Comparison of ENCODE assay signal across 8 mouse cellular contexts in genomic region chr11:58982471-58983097, GRCm38 (mm10). TPM values are rescaled to one million over a fixed set of nuclear protein-coding genes. Genes with fewer than 3 reads are reported as not detected.
DNase-seq lines count a peak whose midpoint lies in the region; ATAC-seq and TF ChIP-seq lines count a peak whose summit lies in the region.
"Had no signal": no experiment of that assay in that cellular context is flagged by ENCODE, and none has a peak within 500 bp of the region (broad histone marks: within the 10 kb centered on the region; RNA-seq: fewer than 3 reads in every experiment).

No protein-coding gene starts in this region.

- no peak for TF ChIP-seq CTCF in left cerebral cortex, adult 2 months (IDR thresholded peaks at IDR 0.05)
- TF ChIP-seq CTCF in kidney, adult 2 months (conservative IDR thresholded peaks at IDR 0.05; ENCODE audit: insufficient read depth, insufficient read length, low read depth, low read length) = no peak

- H3K4me3 ChIP-seq in left cerebral cortex, adult 2 months = no peak overlapping the region
- H3K4me3 ChIP-seq in kidney, adult 2 months (ENCODE audit: insufficient read depth, low read depth, low read length) = no peak overlapping the region

- peak overlapping the region; percentile 50; the same call in 1 of the 2 replicates for H3K27ac ChIP-seq in left cerebral cortex, adult 2 months
- H3K27ac ChIP-seq in kidney, adult 2 months (ENCODE audit: insufficient read depth, low read depth, low read length) = no peak overlapping the region

- H3K36me3 ChIP-seq in kidney, adult 2 months (ENCODE audit: control insufficient read depth, insufficient read depth, low read length) = no peaks in the 10 kb centered on the region; the same call in 1 of the 2 replicates

- peak; percentile 50 for ATAC-seq in common myeloid progenitor, adult 5-6 weeks (replicated peaks; ENCODE audit: low read depth, poor library complexity, severe bottlenecking)
- peak; percentile 43 for ATAC-seq in megakaryocyte progenitor cell, adult 5-6 weeks (replicated peaks; ENCODE audit: poor library complexity)
- ATAC-seq: Patski had no signal

- intact Hi-C loops in left cerebral cortex, adult 2 months (cut with DNase I) = no loop called here
- intact Hi-C loops in left cerebral cortex, postnatal 4 days (cut with DNase I) = no loop called here

- TF ChIP-seq POLR2A in kidney, adult 2 months (IDR thresholded peaks at IDR 0.05; ENCODE audit: low read depth, low read length) = no peak

- no peaks in the 10 kb centered on the region for H3K27me3 ChIP-seq in kidney, adult 2 months (replicated peaks; ENCODE audit: control insufficient read depth, insufficient read depth, low read length)
- H3K27me3 ChIP-seq: Patski had no signal

- 84% methylated on average over 18 of the region's 18 CpGs for WGBS in kidney, adult 2 months

- peaks cover 15% of the 10 kb centered on the region; the same call in 1 of the 2 replicates for H3K4me1 ChIP-seq in kidney, adult 2 months (ENCODE audit: control insufficient read depth, insufficient read depth, low read length)

- no peak for DNase-seq in left cerebral cortex, adult 2 months (ENCODE audit: extremely low spot score in 1 of 2, low spot score in 2 of 2)
- no peak for DNase-seq in left cerebral cortex, postnatal 4 days
- DNase-seq in thymus, postnatal 14 days = peak; percentile 79
- no peak for DNase-seq in kidney, adult 2 months
- DNase-seq in cerebellum, adult 9-11 months = no peak

RNA-seq across cellular contexts. Expression of gene Trim11, which starts 4.7 kb away (rescaled TPM):
- total RNA-seq in left cerebral cortex, adult 2 months (2021) = 10 to 100 TPM; 25.6 to 26.1 TPM
- total RNA-seq in left cerebral cortex, postnatal 4 days (2021) = 10 to 100 TPM; 26.0 to 27.0 TPM
- 14.8 and 16.9 TPM in 2 replicates for total RNA-seq in common myeloid progenitor, adult 5-6 weeks (2017)
- 24.0 and 25.0 TPM in 2 replicates for total RNA-seq in megakaryocyte progenitor cell, adult 5-6 weeks (2015)
- 25.9 and 32.8 TPM in 2 replicates for total RNA-seq in megakaryocyte progenitor cell, adult 5-6 weeks (2017)
- polyA plus RNA-seq in kidney, adult 2 months (2012; rRNA removed) = 19.4 and 20.7 TPM in 2 replicates

RNA-seq across cellular contexts. Expression of gene Hist3h2a, which starts 28.1 kb away (rescaled TPM):
- 10 to 100 TPM; 55.5 to 59.1 TPM for total RNA-seq in left cerebral cortex, adult 2 months (2021)
- 100 to 1,000 TPM in 1 of 2 experiments, 10 to 100 TPM in 1; 95.0 to 101 TPM for total RNA-seq in left cerebral cortex, postnatal 4 days (2021)
- 215 and 229 TPM in 2 replicates for total RNA-seq in common myeloid progenitor, adult 5-6 weeks (2017)
- total RNA-seq in megakaryocyte progenitor cell, adult 5-6 weeks (2015) = 19.4 and 20.2 TPM in 2 replicates
- total RNA-seq in megakaryocyte progenitor cell, adult 5-6 weeks (2017) = 223 and 238 TPM in 2 replicates
- 29.0 and 29.5 TPM in 2 replicates for polyA plus RNA-seq in kidney, adult 2 months (2012; rRNA removed)

RNA-seq across cellular contexts. Expression of gene Trim17, which starts 28.1 kb away (rescaled TPM):
- total RNA-seq in left cerebral cortex, adult 2 months (2021) = 1 to 10 TPM; 4.8 to 4.9 TPM
- total RNA-seq in left cerebral cortex, postnatal 4 days (2021) = 1 to 10 TPM; 1.8 to 2.0 TPM
- total RNA-seq in common myeloid progenitor, adult 5-6 weeks (2017) = not detected in 2 replicates
- 0.10 TPM in 1 of 2 replicates, not detected in the other for total RNA-seq in megakaryocyte progenitor cell, adult 5-6 weeks (2015)
- total RNA-seq in megakaryocyte progenitor cell, adult 5-6 weeks (2017) = not detected in 2 replicates
- 0.34 and 0.48 TPM in 2 replicates for polyA plus RNA-seq in kidney, adult 2 months (2012; rRNA removed)

RNA-seq across cellular contexts. Expression of gene Hist3h2ba, which starts 33.9 kb away (rescaled TPM):
- 10 to 100 TPM; 88.5 to 98.9 TPM for total RNA-seq in left cerebral cortex, adult 2 months (2021)
- 100 to 1,000 TPM; 299 to 314 TPM for total RNA-seq in left cerebral cortex, postnatal 4 days (2021)
- 12.7 and 17.8 TPM in 2 replicates for total RNA-seq in common myeloid progenitor, adult 5-6 weeks (2017)
- 1.6 and 1.9 TPM in 2 replicates for total RNA-seq in megakaryocyte progenitor cell, adult 5-6 weeks (2015)
- 1.8 and 2.3 TPM in 2 replicates for total RNA-seq in megakaryocyte progenitor cell, adult 5-6 weeks (2017)
- polyA plus RNA-seq in kidney, adult 2 months (2012; rRNA removed) = 3.0 and 5.3 TPM in 2 replicates

RNA-seq across cellular contexts. Expression of gene Rnf187, which starts 43.9 kb away (rescaled TPM):
- 100 to 1,000 TPM; 445 to 469 TPM for total RNA-seq in left cerebral cortex, adult 2 months (2021)
- 100 to 1,000 TPM; 386 to 426 TPM for total RNA-seq in left cerebral cortex, postnatal 4 days (2021)
- 88.5 and 107 TPM in 2 replicates for total RNA-seq in common myeloid progenitor, adult 5-6 weeks (2017)
- 65.8 and 66.4 TPM in 2 replicates for total RNA-seq in megakaryocyte progenitor cell, adult 5-6 weeks (2015)
- total RNA-seq in megakaryocyte progenitor cell, adult 5-6 weeks (2017) = 70.6 and 83.6 TPM in 2 replicates
- polyA plus RNA-seq in kidney, adult 2 months (2012; rRNA removed) = 251 and 307 TPM in 2 replicates
